Mouse (Mus musculus) MEL (cell line): Measurements from ENCODE around the gene Dapk1. TPM values are rescaled to one million over a fixed set of nuclear protein-coding genes. Genes with fewer than 3 reads are reported as not detected.

ENCODE experiments used
- DNase-seq: peaks from one replicate; pipeline ENCODE4 v3.0.0; 2011; ENCODE audit warnings: low read depth, low spot score
- H3K27ac ChIP-seq: 2 replicates; pipeline ENCODE4 v1.5.1; 2012; ENCODE audit warnings: low read depth, mild to moderate bottlenecking, control low read depth, low read length, moderate library complexity; ENCODE audit not compliant: control insufficient read depth
- H3K27me3 ChIP-seq, 2 experiments: fragments of 150-350 bp in 1 of 2; sonication (generic) in 1 of 2; 2 replicates each; pipeline ENCODE4 v1.6.1; 2012; ENCODE audit warnings: low read length in 2 of 2, mild to moderate bottlenecking in 2 of 2, improper control_type of control experiment in 1 of 2, moderate library complexity in 1 of 2; ENCODE audit not compliant: insufficient read depth in 2 of 2, control insufficient read depth in 1 of 2
- H3K36me3 ChIP-seq, 2 experiments: 2 replicates each; pipeline ENCODE4 v1.6.1; 2012 to 2014; ENCODE audit warnings: low read length in 2 of 2, improper control_type of control experiment in 1 of 2, inconsistent platforms in 1 of 2, mild to moderate bottlenecking in 1 of 2; ENCODE audit not compliant: insufficient read depth in 2 of 2, control insufficient read depth in 1 of 2
- H3K4me1 ChIP-seq, 2 experiments: fragments of 150-350 bp in 1 of 2; sonication (generic) in 1 of 2; 2 replicates each; pipeline ENCODE4 v1.6.1; 2012; ENCODE audit warnings: low read length in 2 of 2, improper control_type of control experiment in 1 of 2, mild to moderate bottlenecking in 1 of 2; ENCODE audit not compliant: insufficient read depth in 2 of 2, control insufficient read depth in 1 of 2
- H3K4me3 ChIP-seq, 2 experiments: fragments of 150-350 bp in 1 of 2; sonication (generic) in 1 of 2; 2 replicates each; pipeline ENCODE4 v1.5.1; 2012; ENCODE audit warnings: low read depth in 2 of 2, low read length in 2 of 2, mild to moderate bottlenecking in 2 of 2, moderate library complexity in 2 of 2, control low read depth in 1 of 2, improper control_type of control experiment in 1 of 2; ENCODE audit not compliant: control insufficient read depth in 1 of 2, insufficient read depth in 1 of 2
- H3K79me2 ChIP-seq: 2 replicates; pipeline ENCODE4 v1.6.1; 2012; ENCODE audit warnings: mild to moderate bottlenecking, low read length, moderate library complexity; ENCODE audit not compliant: control insufficient read depth, poor library complexity, insufficient read depth
- H3K9ac ChIP-seq: 2 replicates; pipeline ENCODE4 v1.6.1; 2012; ENCODE audit warnings: low read depth, mild to moderate bottlenecking, control low read depth, low read length, moderate library complexity; ENCODE audit not compliant: control insufficient read depth, poor library complexity, severe bottlenecking
- H3K9me3 ChIP-seq: fragments of 150-350 bp; sonication (generic); replicated peaks from 2 replicates; pipeline ENCODE4 v1.6.1; 2012; ENCODE audit warnings: mild to moderate bottlenecking, low read length, improper control_type of control experiment, moderate library complexity; ENCODE audit not compliant: insufficient read depth
- BHLHE40 ChIP-seq: IDR thresholded peaks from 2 replicates; pipeline ENCODE4 v1.6.1; 2012; ENCODE audit warnings: low read depth, mild to moderate bottlenecking, inconsistent platforms, low read length, improper control_type of control experiment, borderline replicate concordance
- CHD1 ChIP-seq: IDR thresholded peaks from 2 replicates; pipeline ENCODE4 v1.6.1; 2012; ENCODE audit warnings: low read depth, mild to moderate bottlenecking, inconsistent platforms, low read length, improper control_type of control experiment
- CHD2 ChIP-seq: IDR thresholded peaks from 2 replicates; pipeline ENCODE4 v1.6.1; 2011; ENCODE audit warnings: low read length, improper control_type of control experiment
- E2F4 ChIP-seq: IDR thresholded peaks from 2 replicates; pipeline ENCODE4 v1.6.1; 2011; ENCODE audit warnings: low read depth, low read length, improper control_type of control experiment, borderline replicate concordance
- ELF1 ChIP-seq: IDR thresholded peaks from 2 replicates; pipeline ENCODE4 v1.6.1; 2014; ENCODE audit warnings: low read depth, mild to moderate bottlenecking, inconsistent platforms, low read length, improper control_type of control experiment, moderate library complexity
- EP300 ChIP-seq, 2 experiments: IDR thresholded peaks; 2 replicates each; pipeline ENCODE4 v1.6.1; 2011; ENCODE audit warnings: improper control_type of control experiment in 2 of 2, low read length in 2 of 2, low read depth in 1 of 2, mild to moderate bottlenecking in 1 of 2
- ETS1 ChIP-seq: IDR thresholded peaks from 2 replicates; pipeline ENCODE4 v1.6.1; 2012; ENCODE audit warnings: low read depth, mild to moderate bottlenecking, inconsistent platforms, low read length, improper control_type of control experiment, moderate library complexity
- GATA1 ChIP-seq: IDR thresholded peaks from 2 replicates; pipeline ENCODE4 v1.6.1; 2011; ENCODE audit warnings: low read depth, low read length, improper control_type of control experiment
- HCFC1 ChIP-seq: IDR thresholded peaks from 2 replicates; pipeline ENCODE4 v1.6.1; 2012; ENCODE audit warnings: low read depth, mild to moderate bottlenecking, inconsistent platforms, low read length, improper control_type of control experiment, moderate library complexity
- JUND ChIP-seq: IDR thresholded peaks from 2 replicates; pipeline ENCODE4 v1.6.1; 2011; ENCODE audit warnings: low read depth, mild to moderate bottlenecking, improper control_type of control experiment, low read length
- KAT2A ChIP-seq: conservative IDR thresholded peaks from 2 replicates; pipeline ENCODE4 v1.6.1; 2012; ENCODE audit warnings: low read depth, low read length, improper control_type of control experiment, inconsistent platforms
- MAFK ChIP-seq: IDR thresholded peaks from 2 replicates; pipeline ENCODE4 v1.6.1; 2011; ENCODE audit warnings: low read depth, mild to moderate bottlenecking, low read length, improper control_type of control experiment, borderline replicate concordance
- MAX ChIP-seq: IDR thresholded peaks from 2 replicates; pipeline ENCODE4 v1.6.1; 2011; ENCODE audit warnings: low read length, improper control_type of control experiment
- MAZ ChIP-seq: IDR thresholded peaks from 2 replicates; pipeline ENCODE4 v1.6.1; 2012; ENCODE audit warnings: low read depth, mild to moderate bottlenecking, inconsistent platforms, low read length, improper control_type of control experiment
- MEF2A ChIP-seq: IDR thresholded peaks from 2 replicates; pipeline ENCODE4 v1.6.1; 2014; ENCODE audit warnings: low read depth, mild to moderate bottlenecking, inconsistent platforms, low read length, improper control_type of control experiment; ENCODE audit not compliant: poor library complexity, insufficient replicate concordance, severe bottlenecking; ENCODE audit errors: extremely low read depth
- MXI1 ChIP-seq: IDR thresholded peaks from 2 replicates; pipeline ENCODE4 v1.6.1; 2011; ENCODE audit warnings: mild to moderate bottlenecking, low read depth, low read length, improper control_type of control experiment
- MYB ChIP-seq: IDR thresholded peaks from 2 replicates; pipeline ENCODE4 v1.6.1; 2011; ENCODE audit warnings: mild to moderate bottlenecking, low read depth, low read length, improper control_type of control experiment
- MYC ChIP-seq: IDR thresholded peaks from 2 replicates; pipeline ENCODE4 v1.6.1; 2011; ENCODE audit warnings: low read depth, mild to moderate bottlenecking, low read length, improper control_type of control experiment, moderate library complexity
- NELFE ChIP-seq: IDR thresholded peaks from 2 replicates; pipeline ENCODE4 v1.6.1; 2011; ENCODE audit warnings: low read depth, low read length, improper control_type of control experiment
- NRF1 ChIP-seq: IDR thresholded peaks from 2 replicates; pipeline ENCODE4 v1.6.1; 2014; ENCODE audit warnings: low read depth, mild to moderate bottlenecking, inconsistent platforms, low read length, improper control_type of control experiment, moderate library complexity; ENCODE audit not compliant: poor library complexity, insufficient read depth, severe bottlenecking
- POLR2A ChIP-seq, 2 experiments: IDR thresholded peaks; 2 replicates each; pipeline ENCODE4 v1.6.1; 2011 to 2012; ENCODE audit warnings: low read length in 2 of 2, mild to moderate bottlenecking in 2 of 2, control low read depth in 1 of 2, improper control_type of control experiment in 1 of 2, low read depth in 1 of 2, moderate library complexity in 1 of 2; ENCODE audit not compliant: control insufficient read depth in 1 of 2, insufficient read depth in 1 of 2, poor library complexity in 1 of 2
- POLR2AphosphoS2 ChIP-seq: IDR thresholded peaks from 2 replicates; pipeline ENCODE4 v1.6.1; 2011; ENCODE audit warnings: low read length, improper control_type of control experiment
- POLR2AphosphoS5 ChIP-seq: IDR thresholded peaks from 2 replicates; pipeline ENCODE4 v1.6.1; 2012; ENCODE audit warnings: low read depth, borderline replicate concordance, mild to moderate bottlenecking, inconsistent platforms, low read length, moderate library complexity, mixed read lengths
- RAD21 ChIP-seq: IDR thresholded peaks from 2 replicates; pipeline ENCODE4 v1.6.1; 2011; ENCODE audit warnings: mild to moderate bottlenecking, low read depth, low read length, improper control_type of control experiment
- RCOR1 ChIP-seq: IDR thresholded peaks from 2 replicates; pipeline ENCODE4 v1.6.1; 2012; ENCODE audit warnings: low read depth, mild to moderate bottlenecking, inconsistent platforms, low read length, improper control_type of control experiment
- SIN3A ChIP-seq: IDR thresholded peaks from 2 replicates; pipeline ENCODE4 v1.6.1; 2012; ENCODE audit warnings: low read length, improper control_type of control experiment, inconsistent platforms
- SMC3 ChIP-seq: IDR thresholded peaks from 2 replicates; pipeline ENCODE4 v1.6.1; 2011; ENCODE audit warnings: low read depth, low read length, improper control_type of control experiment
- TBP ChIP-seq: IDR thresholded peaks from 2 replicates; pipeline ENCODE4 v1.8.0; 2011; ENCODE audit warnings: low read depth, low read length, improper control_type of control experiment
- TCF12 ChIP-seq: IDR thresholded peaks from 2 replicates; pipeline ENCODE4 v1.6.1; 2014; ENCODE audit warnings: low read depth, mild to moderate bottlenecking, inconsistent platforms, low read length, improper control_type of control experiment, moderate library complexity
- UBTF ChIP-seq: IDR thresholded peaks from 2 replicates; pipeline ENCODE4 v1.6.1; 2012; ENCODE audit warnings: low read depth, mild to moderate bottlenecking, inconsistent platforms, low read length, improper control_type of control experiment, moderate library complexity, borderline replicate concordance; ENCODE audit not compliant: insufficient read depth
- USF1 ChIP-seq: IDR thresholded peaks from 2 replicates; pipeline ENCODE4 v1.6.1; 2014; ENCODE audit warnings: low read depth, mild to moderate bottlenecking, inconsistent platforms, low read length, improper control_type of control experiment, moderate library complexity
- USF2 ChIP-seq, 2 experiments: IDR thresholded peaks; 2 replicates each; pipeline ENCODE4 v1.6.1; 2011 to 2012; ENCODE audit warnings: improper control_type of control experiment in 2 of 2, low read length in 2 of 2, borderline replicate concordance in 1 of 2, inconsistent platforms in 1 of 2, low read depth in 1 of 2, mild to moderate bottlenecking in 1 of 2; ENCODE audit not compliant: insufficient read depth in 1 of 2
- ZC3H11A ChIP-seq: IDR thresholded peaks from 2 replicates; pipeline ENCODE4 v1.6.1; 2012; ENCODE audit warnings: low read depth, mild to moderate bottlenecking, inconsistent platforms, low read length, improper control_type of control experiment
- ZKSCAN1 ChIP-seq: IDR thresholded peaks from 2 replicates; pipeline ENCODE4 v1.6.1; 2012; ENCODE audit warnings: low read depth, mild to moderate bottlenecking, inconsistent platforms, low read length, improper control_type of control experiment, moderate library complexity
- ZMIZ1 ChIP-seq: IDR thresholded peaks from 2 replicates; pipeline ENCODE4 v1.6.1; 2012; ENCODE audit warnings: low read depth, mild to moderate bottlenecking, inconsistent platforms, low read length, improper control_type of control experiment, moderate library complexity
- ZNF384 ChIP-seq: IDR thresholded peaks from 2 replicates; pipeline ENCODE4 v1.6.1; 2012; ENCODE audit warnings: low read depth, mild to moderate bottlenecking, inconsistent platforms, low read length, improper control_type of control experiment
- polyA plus RNA-seq, 2 experiments: library from polyadenylated mRNA; stranded (reverse) in 1 of 2; unstranded in 1 of 2; fragments of >175 nt in 1 of 2; fragments of >200 nt in 1 of 2; gene quantifications; 2 replicates each; pipeline versions ENCODE4 v1.2.1 to v1.2.4; 2012; ENCODE audit warnings: low replicate concordance in 2 of 2, low read depth in 1 of 2; ENCODE audit not compliant: insufficient read length in 2 of 2, insufficient read depth in 1 of 2, missing spikeins in 1 of 2
- total RNA-seq: library from RNA; depleted of rRNA; stranded (reverse); fragments of 300-350 nt; gene quantifications from 2 replicates; pipeline ENCODE4 v1.2.3, GENCODE M21; 2012

Dapk1 gene
- total and polyA plus RNA-seq, 3 experiments, result 5.1 to 8.2 TPM; not detected in 1

GRCm38 (mm10) chr13:60743381-60744077 lies 141.8 kb downstream of the Dapk1 start:
- DNase-seq, result peak; percentile 94
- Histone ChIP-seq H3K4me3 (peak overlapping the region; percentile 28 to 39), H3K9me3 (no peaks in the 10 kb centered on the region)
- TF ChIP-seq CHD2 (no peak; the same call in 1 of the 2 replicates), SMC3 (no peak), MAX (peak; percentile 98), ZC3H11A (no peak), KAT2A (no peak), TBP (peak; percentile 13; the same call in 1 of the 2 replicates), ZNF384 (no peak), POLR2A (IDR thresholded peaks at IDR 0.05; ENCODE audit: control insufficient read depth in 1 of 2, insufficient read depth in 1 of 2, low read depth in 1 of 2, low read length in 2 of 2, poor library complexity in 1 of 2) (no peak), MYB (no peak), JUND (peak; percentile 76; the same call in 1 of the 2 replicates), USF2 (IDR thresholded peaks at IDR 0.05; ENCODE audit: borderline replicate concordance in 1 of 2, insufficient read depth in 1 of 2, low read depth in 1 of 2, low read length in 2 of 2) (no peak), EP300 (IDR thresholded peaks at IDR 0.05; ENCODE audit: low read depth in 1 of 2, low read length in 2 of 2) (peak; percentile 93 to 95), CHD1 (no peak), RCOR1 (peak; percentile 84), USF1 (peak; percentile 41; the same call in 1 of the 2 replicates), MEF2A (no peak), TCF12 (peak; percentile 98), ZMIZ1 (no peak), POLR2AphosphoS2 (no peak), E2F4 (no peak), ETS1 (peak; percentile 96), MAZ (no peak), ZKSCAN1 (no peak), ELF1 (peak; percentile 47; the same call in 1 of the 2 replicates), NRF1 (no peak), MAFK (no peak; the same call in 1 of the 2 replicates), GATA1 (peak; percentile 94), HCFC1 (0 out of 2 replicates have a peak, but pooled peaks have one; percentile 25), MXI1 (peak; percentile 91), SIN3A (peak; percentile 81), NELFE (0 out of 2 replicates have a peak, but pooled peaks have one; percentile 11), BHLHE40 (peak; percentile 96), UBTF (no peak), MYC (peak; percentile 99), RAD21 (no peak), POLR2AphosphoS5 (no peak)

More at GRCm38 (mm10) chr13:60743381-60744077, 141.8 kb downstream of the Dapk1 start:
- Histone ChIP-seq H3K4me1 (peaks cover 6 to 39% of the 10 kb centered on the region in 2 experiments), H3K79me2 (no peaks in the 10 kb centered on the region), H3K27ac (peak overlapping the region; percentile 95), H3K36me3 (peaks cover 0 to 32% of the 10 kb centered on the region in 2 experiments; a peak in 2 of 4 replicates), H3K27me3 (no peaks in the 10 kb centered on the region), H3K9ac (peak overlapping the region; percentile 59)
